Mouse (Mus musculus) small intestine, adult 2 months (tissue): ENCODE measurements around the gene Cacul1. TPM values are rescaled to one million over a fixed set of nuclear protein-coding genes. Genes with fewer than 3 reads are reported as not detected.

Source experiments
- H3K27ac ChIP-seq: fragments of 200-500 bp; 2 replicates; pipeline ENCODE4 v1.5.1; 2012; ENCODE audit warnings: low read depth, low read length, control low read depth, inconsistent platforms; ENCODE audit not compliant: insufficient read depth
- H3K27me3 ChIP-seq: fragments of 200-500 bp; 2 replicates; pipeline ENCODE4 v1.6.1; 2012; ENCODE audit warnings: mild to moderate bottlenecking, moderate library complexity, low read length, inconsistent platforms; ENCODE audit not compliant: control insufficient read depth, insufficient read depth
- H3K36me3 ChIP-seq: fragments of 200-500 bp; 2 replicates; pipeline ENCODE4 v1.6.1; 2012; ENCODE audit warnings: mild to moderate bottlenecking, low read length, control low read depth, inconsistent platforms; ENCODE audit not compliant: control insufficient read depth, insufficient read depth
- H3K4me1 ChIP-seq: fragments of 200-500 bp; 2 replicates; pipeline ENCODE4 v1.6.1; 2012; ENCODE audit warnings: low read length, inconsistent platforms, mixed read lengths; ENCODE audit not compliant: control insufficient read depth, insufficient read depth, insufficient read length
- H3K4me3 ChIP-seq: fragments of 200-500 bp; 2 replicates; pipeline ENCODE4 v1.5.1; 2012; ENCODE audit warnings: low read depth, mild to moderate bottlenecking, control low read depth, inconsistent platforms, low read length, moderate library complexity
- CTCF ChIP-seq: fragments of 200-500 bp; IDR thresholded peaks from 2 replicates; pipeline ENCODE4 v1.5.1; 2012; ENCODE audit warnings: low read depth, mild to moderate bottlenecking, control low read depth, inconsistent platforms, low read length, moderate library complexity, mixed read lengths; ENCODE audit not compliant: insufficient replicate concordance, insufficient read length; ENCODE audit errors: extremely low read depth
- POLR2A ChIP-seq: fragments of 200-500 bp; IDR thresholded peaks from 2 replicates; pipeline ENCODE4 v1.6.1; 2012; ENCODE audit warnings: low read depth, mild to moderate bottlenecking, control low read depth, inconsistent platforms, low read length, moderate library complexity
- WGBS: fragments of 180-500 bp; shearing (Covaris S2); methylation state at CpG from one replicate; pipeline ENCODE4 v1.1.7; 2018; 5-methylcytosine and 5-hydroxymethylcytosine counted together
- polyA plus RNA-seq: library from polyadenylated mRNA; depleted of rRNA; stranded (reverse); fragments of >200 nt; gene quantifications from 2 replicates; pipeline ENCODE4 v1.2.3, GENCODE M21; 2012; rRNA removed

Cacul1 gene
- 8.1 and 12.0 TPM in 2 replicates for polyA plus RNA-seq

DNA sequence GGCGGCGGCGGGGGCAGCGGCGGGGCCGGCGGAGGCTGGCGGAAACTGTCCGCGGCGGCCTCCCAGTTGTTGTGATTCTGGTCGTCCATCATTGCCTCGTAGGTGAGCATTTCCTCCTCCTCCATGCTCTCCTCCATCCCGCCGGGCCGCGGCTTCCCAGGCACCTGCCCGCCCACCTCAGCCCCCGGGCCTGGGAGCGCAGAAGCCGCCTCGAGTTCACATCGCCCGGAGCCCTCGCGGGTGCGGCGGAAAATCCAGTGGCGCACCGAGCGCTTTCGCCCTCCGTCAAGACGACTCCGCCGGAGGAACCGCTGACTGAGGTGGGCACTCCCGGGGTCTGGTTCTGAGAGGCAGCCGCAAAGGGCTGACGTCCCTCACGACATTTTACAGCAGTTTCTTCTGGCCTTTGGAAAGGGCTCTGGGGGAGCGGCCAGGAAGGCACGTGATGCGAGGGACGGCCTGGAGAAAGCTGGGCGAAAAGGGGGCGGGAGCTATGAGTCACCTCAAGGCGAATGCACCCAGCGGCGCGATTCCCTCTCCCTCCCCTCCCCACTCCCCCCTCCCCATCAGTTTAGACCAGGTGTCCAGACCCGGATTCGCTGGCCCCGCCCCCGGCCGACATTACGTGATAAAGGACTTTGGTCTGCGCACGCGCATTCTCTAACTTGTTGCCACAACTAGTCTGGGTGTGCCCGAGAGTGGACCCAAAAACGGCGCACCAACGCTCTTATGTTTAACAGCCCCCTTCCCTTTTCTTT is at the start of gene Cacul1:
Cacul1 (minus strand) TSS at position 444 of the 758 bp plus-strand sequence.
- peak within 1 kb of the TSS; percentile 95 for H3K4me3 ChIP-seq
- no peaks in the 10 kb centered on the region; the same call in 1 of the 2 replicates for H3K36me3 ChIP-seq
- under 1% methylated on average over 58 of the region's 64 CpGs for WGBS
- TF ChIP-seq POLR2A (peak; percentile 69; the same call in 1 of the 2 replicates), CTCF (no peak)
- H3K27ac ChIP-seq = peak within 1 kb of the TSS; percentile 79
- H3K27me3 ChIP-seq = no peaks in the 10 kb centered on the region
- H3K4me1 ChIP-seq = peaks cover 5% of the 10 kb centered on the region

DNA sequence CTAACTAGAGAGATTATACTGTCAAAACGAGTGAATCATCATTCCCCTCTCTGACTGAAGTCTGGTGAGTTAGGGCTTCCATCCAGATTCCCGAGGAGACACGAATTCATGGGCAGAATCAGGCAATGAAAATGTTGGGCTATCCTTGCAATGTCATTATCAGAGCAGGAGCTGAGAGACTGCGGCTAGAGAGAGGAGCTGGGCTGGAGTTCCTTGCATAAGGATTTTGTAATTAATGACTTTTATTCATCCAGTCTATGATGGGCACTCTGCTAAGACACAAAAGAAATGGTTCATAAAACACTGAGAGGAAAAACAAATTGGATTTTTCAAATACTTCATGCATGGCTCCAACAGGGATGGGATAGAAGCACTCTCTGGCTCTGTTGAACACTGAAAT is 38.6 kb upstream of the Cacul1 start:
- WGBS = 71% methylated on average over 4 of the region's 4 CpGs

DNA sequence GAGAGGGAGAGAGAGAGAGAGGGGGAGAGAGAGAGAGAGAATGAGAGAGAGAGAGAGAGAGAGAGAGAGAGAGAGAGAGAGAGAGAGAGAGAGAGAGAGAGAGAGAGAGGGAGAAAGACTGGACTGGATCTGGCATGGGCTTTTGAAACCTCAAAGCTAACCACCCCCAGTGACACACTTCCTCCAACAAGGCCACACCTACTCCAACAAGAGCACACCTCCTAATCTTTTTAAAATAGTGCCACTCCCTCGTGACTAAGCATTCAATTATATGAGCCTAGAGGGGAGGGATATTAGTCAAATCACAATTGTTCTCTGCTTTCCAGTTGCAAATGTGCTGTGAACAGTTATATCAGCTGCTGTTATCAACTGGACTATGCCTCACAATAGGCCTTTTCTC is 36.2 kb upstream of the Cacul1 start:
- no peaks in the 10 kb centered on the region for H3K36me3 ChIP-seq
- H3K27me3 ChIP-seq = no peaks in the 10 kb centered on the region
- 4% methylated on average over 1 of the region's 1 CpGs for WGBS
- TF ChIP-seq CTCF (no peak), POLR2A (no peak)
- H3K4me1 ChIP-seq = peaks cover 10% of the 10 kb centered on the region; the same call in 1 of the 2 replicates
- no peak overlapping the region for H3K4me3 ChIP-seq
- no peak overlapping the region for H3K27ac ChIP-seq

More for the DNA sequence above, 38.6 kb upstream of the Cacul1 start:
- H3K27ac ChIP-seq = no peak overlapping the region
- no peaks in the 10 kb centered on the region for H3K36me3 ChIP-seq
- peaks cover 10% of the 10 kb centered on the region; the same call in 1 of the 2 replicates for H3K4me1 ChIP-seq
- no peak overlapping the region for H3K4me3 ChIP-seq
- TF ChIP-seq POLR2A = no peak
- no peak for TF ChIP-seq CTCF
- no peaks in the 10 kb centered on the region for H3K27me3 ChIP-seq

DNA sequence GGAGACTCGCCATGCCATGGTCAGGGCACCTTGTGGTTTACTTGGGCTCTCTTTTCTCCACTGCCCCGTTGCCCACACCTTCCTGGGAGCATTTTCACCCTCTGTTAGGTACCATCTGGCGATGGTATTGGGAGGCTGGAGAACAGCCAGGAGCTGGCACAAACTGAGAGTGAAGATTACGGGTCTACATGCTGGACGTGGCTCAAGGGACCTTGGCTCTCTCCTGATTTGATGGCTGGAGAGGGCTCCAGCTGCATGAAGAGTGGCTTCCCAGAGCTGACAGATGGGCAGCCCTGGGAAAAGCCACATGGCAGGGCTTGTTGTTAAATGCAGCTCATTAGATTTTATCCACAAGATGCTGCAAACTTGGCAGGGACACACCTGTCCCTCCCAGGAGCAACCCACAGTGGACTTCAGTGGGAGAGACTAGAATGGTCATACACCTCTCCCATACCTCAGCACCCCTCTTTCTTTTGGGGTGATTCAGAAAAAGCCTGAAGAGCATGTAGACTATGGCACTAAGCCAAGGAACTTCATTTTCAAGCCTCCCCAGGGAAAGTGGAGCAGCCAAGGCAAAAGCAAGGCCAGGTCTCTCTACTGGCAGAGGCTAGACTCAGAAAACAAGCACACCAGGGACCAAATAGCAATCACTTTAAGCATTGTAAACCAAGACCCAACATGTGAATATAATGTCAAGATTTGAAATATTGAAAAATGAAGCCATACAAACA is 34.8 kb upstream of the Cacul1 start:
- WGBS = 27% methylated on average over 5 of the region's 5 CpGs
- peaks cover 10% of the 10 kb centered on the region; the same call in 1 of the 2 replicates for H3K4me1 ChIP-seq
- no peaks in the 10 kb centered on the region for H3K36me3 ChIP-seq
- TF ChIP-seq POLR2A = no peak
- TF ChIP-seq CTCF = no peak
- H3K4me3 ChIP-seq = no peak overlapping the region
- H3K27me3 ChIP-seq = no peaks in the 10 kb centered on the region
- no peak overlapping the region for H3K27ac ChIP-seq

DNA sequence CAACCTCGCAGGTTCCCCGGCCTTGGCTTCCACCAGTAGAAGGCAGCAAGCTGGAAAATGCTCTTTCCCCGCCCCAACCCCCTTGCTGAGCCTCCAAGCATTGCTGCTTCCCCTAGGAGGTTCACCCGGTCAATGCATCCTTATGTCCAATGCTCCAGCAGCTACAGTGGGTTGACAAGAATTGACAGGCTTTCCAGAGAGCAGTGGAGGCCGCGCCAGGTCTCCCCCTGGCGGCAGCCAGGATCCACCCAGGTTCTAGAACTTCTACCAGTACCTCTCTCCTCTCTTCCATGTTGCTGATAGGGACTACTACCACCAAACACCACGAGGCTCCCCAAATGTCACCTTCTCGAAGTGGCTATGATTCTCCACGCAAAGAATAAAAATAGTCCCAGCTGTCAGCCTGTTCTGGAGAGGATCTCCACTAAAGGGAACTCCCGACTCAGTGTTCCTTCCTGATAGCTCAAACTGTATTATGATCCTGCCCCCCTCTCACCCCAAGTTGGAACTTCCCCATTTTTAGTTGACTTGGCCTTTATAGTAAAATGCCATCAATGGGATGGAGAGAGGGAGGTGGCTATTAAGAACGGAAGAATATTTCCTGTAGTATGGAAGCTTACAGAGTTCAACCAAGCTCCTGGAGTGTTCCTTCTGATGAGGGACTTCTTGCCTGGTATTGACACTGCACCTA is 30.8 kb upstream of the Cacul1 start:
- Histone ChIP-seq H3K27me3 (no peaks in the 10 kb centered on the region), H3K4me1 (peaks cover 10% of the 10 kb centered on the region; the same call in 1 of the 2 replicates)

DNA sequence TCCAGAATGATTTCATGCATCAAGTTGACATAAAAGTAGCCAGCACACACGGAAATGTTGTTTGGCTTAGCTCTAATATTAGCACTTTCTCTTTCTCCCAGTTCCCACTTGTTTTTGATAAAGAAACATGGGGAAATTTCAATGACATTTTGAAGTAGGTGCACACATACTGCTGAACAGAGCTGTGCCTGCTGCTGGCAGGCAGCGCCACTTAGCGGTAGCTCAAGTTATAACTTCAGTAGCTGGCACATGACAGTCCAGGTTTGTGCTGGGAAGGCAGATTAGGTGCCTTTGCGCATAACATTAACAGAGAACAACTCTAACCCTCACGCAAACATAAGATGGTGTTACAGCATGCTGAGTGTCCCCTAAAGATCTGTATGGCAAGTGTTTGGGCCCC is 27.9 kb upstream of the Cacul1 start:
- H3K4me3 ChIP-seq = no peak overlapping the region
- no peaks in the 10 kb centered on the region for H3K27me3 ChIP-seq
- 28% methylated on average over 5 of the region's 5 CpGs for WGBS
- TF ChIP-seq CTCF (peak; percentile 69; the same call in 1 of the 2 replicates), POLR2A (no peak)
- H3K27ac ChIP-seq = no peak overlapping the region
- no peaks in the 10 kb centered on the region for H3K36me3 ChIP-seq
- H3K4me1 ChIP-seq = no peaks in the 10 kb centered on the region

More for the DNA sequence above, 30.8 kb upstream of the Cacul1 start:
- TF ChIP-seq CTCF (peak; percentile 69; the same call in 1 of the 2 replicates), POLR2A (no peak)
- Histone ChIP-seq H3K36me3 (no peaks in the 10 kb centered on the region), H3K27ac (no peak overlapping the region), H3K4me3 (no peak overlapping the region)
- WGBS = 37% methylated on average over 12 of the region's 12 CpGs
